Mouse (Mus musculus): ENCODE results near the gene Lgals1.

DNA sequence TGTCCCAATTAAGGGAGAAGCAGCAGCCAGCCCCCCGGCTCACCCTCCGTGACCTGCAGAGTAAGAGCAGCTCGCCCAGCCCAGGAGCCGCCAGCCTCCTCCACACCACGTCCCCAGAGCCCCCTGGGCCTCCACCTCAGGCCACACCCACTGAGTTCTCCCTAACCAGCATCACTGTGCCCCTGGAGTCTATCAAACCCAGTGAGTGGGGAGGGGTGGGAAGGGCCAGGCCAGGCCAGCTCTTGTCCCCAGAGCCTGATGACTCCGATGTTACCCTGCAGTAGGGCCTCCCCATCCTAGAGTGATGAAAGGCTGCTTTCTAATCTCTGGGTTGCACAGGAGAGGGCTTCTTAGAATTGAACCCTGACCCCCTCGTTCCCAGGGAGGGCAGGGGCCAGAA lies 34.1 kb upstream of the Lgals1 start:
- no peak for TF ChIP-seq EP300 (IDR thresholded peaks at IDR 0.05; ENCODE audit: low read depth)
- no peak for TF ChIP-seq CTCF (IDR thresholded peaks at IDR 0.05; ENCODE audit: low read depth)
